Mouse (Mus musculus) MEL (cell line): ENCODE measurements around the gene 3110082I17Rik. TPM values are rescaled to one million over a fixed set of nuclear protein-coding genes. Genes with fewer than 3 reads are reported as not detected.

ENCODE experiments used
- DNase-seq: peaks from one replicate; pipeline ENCODE4 v3.0.0; 2011; ENCODE audit warnings: low read depth, low spot score
- H3K27ac ChIP-seq: 2 replicates; pipeline ENCODE4 v1.5.1; 2012; ENCODE audit warnings: low read depth, mild to moderate bottlenecking, control low read depth, low read length, moderate library complexity; ENCODE audit not compliant: control insufficient read depth
- H3K27me3 ChIP-seq, 2 experiments: fragments of 150-350 bp in 1 of 2; sonication (generic) in 1 of 2; 2 replicates each; pipeline ENCODE4 v1.6.1; 2012; ENCODE audit warnings: low read length in 2 of 2, mild to moderate bottlenecking in 2 of 2, improper control_type of control experiment in 1 of 2, moderate library complexity in 1 of 2; ENCODE audit not compliant: insufficient read depth in 2 of 2, control insufficient read depth in 1 of 2
- H3K36me3 ChIP-seq, 2 experiments: 2 replicates each; pipeline ENCODE4 v1.6.1; 2012 to 2014; ENCODE audit warnings: low read length in 2 of 2, improper control_type of control experiment in 1 of 2, inconsistent platforms in 1 of 2, mild to moderate bottlenecking in 1 of 2; ENCODE audit not compliant: insufficient read depth in 2 of 2, control insufficient read depth in 1 of 2
- H3K4me1 ChIP-seq, 2 experiments: fragments of 150-350 bp in 1 of 2; sonication (generic) in 1 of 2; 2 replicates each; pipeline ENCODE4 v1.6.1; 2012; ENCODE audit warnings: low read length in 2 of 2, improper control_type of control experiment in 1 of 2, mild to moderate bottlenecking in 1 of 2; ENCODE audit not compliant: insufficient read depth in 2 of 2, control insufficient read depth in 1 of 2
- H3K4me3 ChIP-seq, 2 experiments: fragments of 150-350 bp in 1 of 2; sonication (generic) in 1 of 2; 2 replicates each; pipeline ENCODE4 v1.5.1; 2012; ENCODE audit warnings: low read depth in 2 of 2, low read length in 2 of 2, mild to moderate bottlenecking in 2 of 2, moderate library complexity in 2 of 2, control low read depth in 1 of 2, improper control_type of control experiment in 1 of 2; ENCODE audit not compliant: control insufficient read depth in 1 of 2, insufficient read depth in 1 of 2
- H3K79me2 ChIP-seq: 2 replicates; pipeline ENCODE4 v1.6.1; 2012; ENCODE audit warnings: mild to moderate bottlenecking, low read length, moderate library complexity; ENCODE audit not compliant: control insufficient read depth, poor library complexity, insufficient read depth
- H3K9ac ChIP-seq: 2 replicates; pipeline ENCODE4 v1.6.1; 2012; ENCODE audit warnings: low read depth, mild to moderate bottlenecking, control low read depth, low read length, moderate library complexity; ENCODE audit not compliant: control insufficient read depth, poor library complexity, severe bottlenecking
- H3K9me3 ChIP-seq: fragments of 150-350 bp; sonication (generic); replicated peaks from 2 replicates; pipeline ENCODE4 v1.6.1; 2012; ENCODE audit warnings: mild to moderate bottlenecking, low read length, improper control_type of control experiment, moderate library complexity; ENCODE audit not compliant: insufficient read depth
- CHD2 ChIP-seq: IDR thresholded peaks from 2 replicates; pipeline ENCODE4 v1.6.1; 2011; ENCODE audit warnings: low read length, improper control_type of control experiment
- CTCF ChIP-seq, 3 experiments: IDR thresholded peaks in 2 of 3; conservative IDR thresholded peaks in 1 of 3; 2 replicates each; pipeline ENCODE4 v1.5.1; 2011 to 2012; ENCODE audit warnings: low read length in 3 of 3, low read depth in 2 of 3, mild to moderate bottlenecking in 2 of 3, improper control_type of control experiment in 1 of 3, inconsistent platforms in 1 of 3, mixed read lengths in 1 of 3, moderate library complexity in 1 of 3; ENCODE audit not compliant: control insufficient read depth in 1 of 3, insufficient read depth in 1 of 3, poor library complexity in 1 of 3, severe bottlenecking in 1 of 3
- E2F4 ChIP-seq: IDR thresholded peaks from 2 replicates; pipeline ENCODE4 v1.6.1; 2011; ENCODE audit warnings: low read depth, low read length, improper control_type of control experiment, borderline replicate concordance
- ELF1 ChIP-seq: IDR thresholded peaks from 2 replicates; pipeline ENCODE4 v1.6.1; 2014; ENCODE audit warnings: low read depth, mild to moderate bottlenecking, inconsistent platforms, low read length, improper control_type of control experiment, moderate library complexity
- ETS1 ChIP-seq: IDR thresholded peaks from 2 replicates; pipeline ENCODE4 v1.6.1; 2012; ENCODE audit warnings: low read depth, mild to moderate bottlenecking, inconsistent platforms, low read length, improper control_type of control experiment, moderate library complexity
- GATA1 ChIP-seq: IDR thresholded peaks from 2 replicates; pipeline ENCODE4 v1.6.1; 2011; ENCODE audit warnings: low read depth, low read length, improper control_type of control experiment
- HCFC1 ChIP-seq: IDR thresholded peaks from 2 replicates; pipeline ENCODE4 v1.6.1; 2012; ENCODE audit warnings: low read depth, mild to moderate bottlenecking, inconsistent platforms, low read length, improper control_type of control experiment, moderate library complexity
- MAFK ChIP-seq: IDR thresholded peaks from 2 replicates; pipeline ENCODE4 v1.6.1; 2011; ENCODE audit warnings: low read depth, mild to moderate bottlenecking, low read length, improper control_type of control experiment, borderline replicate concordance
- MAX ChIP-seq: IDR thresholded peaks from 2 replicates; pipeline ENCODE4 v1.6.1; 2011; ENCODE audit warnings: low read length, improper control_type of control experiment
- MYB ChIP-seq: IDR thresholded peaks from 2 replicates; pipeline ENCODE4 v1.6.1; 2011; ENCODE audit warnings: mild to moderate bottlenecking, low read depth, low read length, improper control_type of control experiment
- NRF1 ChIP-seq: IDR thresholded peaks from 2 replicates; pipeline ENCODE4 v1.6.1; 2014; ENCODE audit warnings: low read depth, mild to moderate bottlenecking, inconsistent platforms, low read length, improper control_type of control experiment, moderate library complexity; ENCODE audit not compliant: poor library complexity, insufficient read depth, severe bottlenecking
- RCOR1 ChIP-seq: IDR thresholded peaks from 2 replicates; pipeline ENCODE4 v1.6.1; 2012; ENCODE audit warnings: low read depth, mild to moderate bottlenecking, inconsistent platforms, low read length, improper control_type of control experiment
- SIN3A ChIP-seq: IDR thresholded peaks from 2 replicates; pipeline ENCODE4 v1.6.1; 2012; ENCODE audit warnings: low read length, improper control_type of control experiment, inconsistent platforms
- TBP ChIP-seq: IDR thresholded peaks from 2 replicates; pipeline ENCODE4 v1.8.0; 2011; ENCODE audit warnings: low read depth, low read length, improper control_type of control experiment
- TCF12 ChIP-seq: IDR thresholded peaks from 2 replicates; pipeline ENCODE4 v1.6.1; 2014; ENCODE audit warnings: low read depth, mild to moderate bottlenecking, inconsistent platforms, low read length, improper control_type of control experiment, moderate library complexity
- UBTF ChIP-seq: IDR thresholded peaks from 2 replicates; pipeline ENCODE4 v1.6.1; 2012; ENCODE audit warnings: low read depth, mild to moderate bottlenecking, inconsistent platforms, low read length, improper control_type of control experiment, moderate library complexity, borderline replicate concordance; ENCODE audit not compliant: insufficient read depth
- USF1 ChIP-seq: IDR thresholded peaks from 2 replicates; pipeline ENCODE4 v1.6.1; 2014; ENCODE audit warnings: low read depth, mild to moderate bottlenecking, inconsistent platforms, low read length, improper control_type of control experiment, moderate library complexity
- ZKSCAN1 ChIP-seq: IDR thresholded peaks from 2 replicates; pipeline ENCODE4 v1.6.1; 2012; ENCODE audit warnings: low read depth, mild to moderate bottlenecking, inconsistent platforms, low read length, improper control_type of control experiment, moderate library complexity
- ZMIZ1 ChIP-seq: IDR thresholded peaks from 2 replicates; pipeline ENCODE4 v1.6.1; 2012; ENCODE audit warnings: low read depth, mild to moderate bottlenecking, inconsistent platforms, low read length, improper control_type of control experiment, moderate library complexity
- ZNF384 ChIP-seq: IDR thresholded peaks from 2 replicates; pipeline ENCODE4 v1.6.1; 2012; ENCODE audit warnings: low read depth, mild to moderate bottlenecking, inconsistent platforms, low read length, improper control_type of control experiment
- polyA plus RNA-seq, 2 experiments: library from polyadenylated mRNA; stranded (reverse) in 1 of 2; unstranded in 1 of 2; fragments of >175 nt in 1 of 2; fragments of >200 nt in 1 of 2; gene quantifications; 2 replicates each; pipeline versions ENCODE4 v1.2.1 to v1.2.4; 2012; ENCODE audit warnings: low replicate concordance in 2 of 2, low read depth in 1 of 2; ENCODE audit not compliant: insufficient read length in 2 of 2, insufficient read depth in 1 of 2, missing spikeins in 1 of 2
- total RNA-seq: library from RNA; depleted of rRNA; stranded (reverse); fragments of 300-350 nt; gene quantifications from 2 replicates; pipeline ENCODE4 v1.2.3, GENCODE M21; 2012

Gene 3110082I17Rik
- total and polyA plus RNA-seq, 3 experiments: 58.1 to 79.5 TPM; not detected in 1

DNA sequence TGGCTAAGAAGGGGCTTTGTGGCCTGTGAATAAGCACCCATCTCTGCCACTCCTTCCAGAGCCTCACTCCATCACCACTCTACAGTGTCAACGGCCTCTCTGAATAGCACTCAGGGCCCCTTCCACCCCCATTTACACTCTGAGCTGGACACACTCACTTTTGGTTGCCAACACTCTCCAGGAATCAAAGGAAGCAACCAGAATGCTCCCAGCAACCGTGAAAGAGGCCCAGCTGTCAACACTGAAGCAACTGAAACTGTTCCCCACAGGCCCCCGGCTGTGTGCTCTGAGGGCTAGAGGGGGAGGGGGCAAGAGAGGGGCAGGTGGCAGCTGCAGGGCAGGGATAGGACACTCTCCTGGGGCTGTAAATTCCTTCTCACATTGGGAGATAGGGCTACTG is 41.7 kb downstream of the 3110082I17Rik start:
- no peaks in the 10 kb centered on the region for H3K79me2 ChIP-seq
- TF ChIP-seq ELF1 (no peak), USF1 (no peak), ZMIZ1 (no peak), E2F4 (no peak), RCOR1 (no peak), ETS1 (no peak), HCFC1 (no peak), CTCF (IDR thresholded peaks at IDR 0.05 in 2 of 3, conservative IDR thresholded peaks at IDR 0.05 in 1 of 3; ENCODE audit: control insufficient read depth in 1 of 3, insufficient read depth in 1 of 3, low read depth in 2 of 3, low read length in 3 of 3, poor library complexity in 1 of 3, severe bottlenecking in 1 of 3) (no peak), GATA1 (no peak), TCF12 (no peak), MAX (no peak), ZNF384 (no peak), MAFK (no peak), SIN3A (no peak)
- H3K4me3 ChIP-seq: no peak overlapping the region
- no peaks in the 10 kb centered on the region for H3K36me3 ChIP-seq
- H3K9ac ChIP-seq: no peak overlapping the region
- H3K4me1 ChIP-seq: no peaks in the 10 kb centered on the region
- no peak overlapping the region for H3K27ac ChIP-seq
- H3K9me3 ChIP-seq: no peaks in the 10 kb centered on the region
- DNase-seq: no peak
- no peaks in the 10 kb centered on the region for H3K27me3 ChIP-seq

DNA sequence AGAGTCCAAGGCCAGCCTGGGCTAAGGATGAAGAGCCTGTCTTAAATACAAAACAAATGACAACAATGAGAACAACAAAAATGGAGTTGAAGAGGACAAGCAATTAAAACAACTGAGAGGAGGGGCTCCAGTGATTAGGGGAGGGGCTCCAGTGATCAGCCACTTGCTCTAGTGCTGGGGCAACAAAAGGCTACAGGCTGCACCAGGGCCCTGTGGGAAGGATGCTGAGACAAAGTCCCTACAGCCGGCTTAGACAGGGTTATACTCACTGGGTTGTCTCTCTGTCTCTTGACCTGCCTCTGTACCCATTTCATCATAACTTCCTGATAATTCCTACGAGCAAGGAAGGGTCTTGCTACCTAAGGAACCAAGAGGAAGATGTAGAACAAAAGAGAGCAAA is 42.2 kb downstream of the 3110082I17Rik start:
- Histone ChIP-seq H3K79me2 (no peaks in the 10 kb centered on the region), H3K9me3 (no peaks in the 10 kb centered on the region), H3K9ac (no peak overlapping the region), H3K4me3 (no peak overlapping the region), H3K4me1 (no peaks in the 10 kb centered on the region), H3K36me3 (no peaks in the 10 kb centered on the region), H3K27me3 (no peaks in the 10 kb centered on the region), H3K27ac (no peak overlapping the region)
- no peak for DNase-seq
- no peak for TF ChIP-seq TBP
- no peak for TF ChIP-seq ZKSCAN1
- no peak for TF ChIP-seq UBTF
- no peak for TF ChIP-seq NRF1
- TF ChIP-seq MYB: no peak
- TF ChIP-seq MAFK: no peak
- no peak for TF ChIP-seq CHD2
- no peak for TF ChIP-seq TCF12
